Mouse (Mus musculus): Measurements from ENCODE around the gene Galnt4.

GRCm38 (mm10) chr10:99152063-99152462 is 44.1 kb downstream of the Galnt4 start:
- TF ChIP-seq GATA1 (IDR thresholded peaks at IDR 0.05; ENCODE audit: low read length) (no peak), TAL1 (IDR thresholded peaks at IDR 0.05; ENCODE audit: low read length) (no peak)
